22 mouse cellular contexts compared by ENCODE assay signal in genomic region chr5:75987530-75987929, GRCm38 (mm10).
"Had no signal": no experiment of that assay in that cellular context is flagged by ENCODE, and none has a peak within 500 bp of the region (broad histone marks: within the 10 kb centered on the region; RNA-seq: fewer than 3 reads in every experiment).

No protein-coding gene starts in this region.

- H3K4me3 ChIP-seq: left cerebral cortex, adult 2 months; limb, embryonic 12.5 days; limb, embryonic 15.5 days; midbrain, embryonic 15.5 days; neural tube, embryonic 12.5 days; neural tube, embryonic 15.5 days; stomach, embryonic 15.5 days had no signal

- DNase-seq: kidney, adult 2 months; kidney, postnatal 10 days; kidney, postnatal 36 days; layer of hippocampus, adult 9-11 months; layer of hippocampus, postnatal 36 days; liver, postnatal 0 days; lung, embryonic 14.5 days; lung, postnatal 10 days; lung, postnatal 4 days; right cerebral cortex, postnatal 14 days; right cerebral cortex, postnatal 4 days; thymus, adult 18-20 months; thymus, postnatal 36 days had no signal

- ATAC-seq: intestine, postnatal 0 days; liver, postnatal 0 days; midbrain, embryonic 15.5 days had no signal

- H3K27ac ChIP-seq: left cerebral cortex, adult 2 months; limb, embryonic 12.5 days; limb, embryonic 15.5 days; liver, embryonic 14.5 days; midbrain, embryonic 15.5 days; neural tube, embryonic 12.5 days; neural tube, embryonic 15.5 days; stomach, embryonic 15.5 days had no signal
